Mouse (Mus musculus): ENCODE measurements at regions not wholly inside any gene's neighbourhood (a gene's known extent, or its start where the extent isn't known, plus 50 kb on each side); places are given as distances from the start of the nearest gene placed in this dataset.

- no peak for DNase-seq
- intact Hi-C loops (cut with DNase I): no loop called here
Observed at GRCm38 (mm10) chr10:117556851-117557542, 72.3 kb upstream of the Cpm start.

GRCm38 (mm10) chr10:117556027-117556789 is 73.1 kb upstream of the Cpm start:
- DNase-seq: no peak
- intact Hi-C loops (cut with DNase I): no loop called here

DNA sequence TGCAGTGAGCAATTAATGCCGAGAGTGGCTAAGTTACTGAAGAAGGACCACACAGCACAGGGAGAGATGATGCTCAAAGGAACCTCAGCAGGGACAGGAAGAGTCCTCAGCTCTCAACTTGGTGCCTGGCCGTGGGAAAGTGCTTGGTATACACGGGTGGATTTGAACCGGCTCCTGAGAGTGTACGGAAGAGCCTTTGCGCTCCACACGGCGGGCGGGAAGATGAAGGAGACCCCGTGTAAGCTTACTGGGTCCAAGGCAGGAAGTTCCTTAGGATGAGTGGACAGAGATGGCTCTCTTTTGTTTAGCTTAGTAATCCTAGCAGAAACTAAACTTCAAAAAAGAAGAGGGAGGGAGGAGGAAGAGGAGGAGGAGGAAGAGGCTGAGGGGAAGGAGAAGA is 73.8 kb upstream of the Cpm start:
- DNase-seq: no peak
- intact Hi-C loops (cut with DNase I): no loop called here

DNA sequence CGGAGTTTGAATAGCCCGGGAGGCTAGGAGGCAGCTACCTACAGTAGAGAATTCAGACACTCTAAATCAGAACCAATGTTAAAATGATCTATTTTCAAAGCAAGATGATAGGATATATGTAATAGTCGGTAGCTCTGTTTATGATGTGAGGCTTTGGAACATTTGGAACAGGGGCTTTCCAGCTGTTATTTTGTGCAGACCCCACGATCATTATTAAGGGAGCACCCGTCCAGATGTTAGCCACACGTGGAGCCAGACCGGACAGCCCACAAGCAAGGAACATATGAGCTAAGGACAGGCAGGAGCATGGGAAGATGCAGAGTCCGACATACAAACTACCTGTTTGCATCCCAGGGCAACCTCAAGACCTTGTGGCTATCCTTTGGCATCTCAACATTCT is 74.3 kb upstream of the Cpm start:
- no peak for DNase-seq

DNA sequence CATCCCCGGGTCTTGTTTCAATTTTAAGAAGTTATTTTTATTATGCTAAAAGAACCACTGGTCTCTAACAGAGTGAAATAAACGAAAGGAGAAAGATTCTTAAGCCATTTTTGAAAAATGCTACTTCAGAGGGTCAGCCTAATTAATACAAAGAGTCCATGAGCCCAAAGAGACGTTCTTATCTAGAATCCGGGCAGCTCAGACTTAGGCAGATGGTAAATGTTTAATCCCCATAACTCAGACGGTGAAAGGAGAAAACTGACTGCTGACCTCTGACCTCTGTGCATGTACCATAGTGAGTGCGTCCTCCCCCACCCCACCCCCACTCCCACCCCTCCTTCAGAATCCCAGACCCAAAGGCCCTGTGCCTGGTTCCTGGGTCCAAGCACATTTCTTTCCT is 74.8 kb upstream of the Cpm start:
- intact Hi-C loops (cut with DNase I): no loop called here
- DNase-seq: no peak

More for the DNA sequence above, 74.3 kb upstream of the Cpm start:
- intact Hi-C loops (cut with DNase I): no loop called here

GRCm38 (mm10) chr10:117553211-117554186 is 75.8 kb upstream of the Cpm start:
- intact Hi-C loops (cut with DNase I): no loop called here
- no peak for DNase-seq

DNA sequence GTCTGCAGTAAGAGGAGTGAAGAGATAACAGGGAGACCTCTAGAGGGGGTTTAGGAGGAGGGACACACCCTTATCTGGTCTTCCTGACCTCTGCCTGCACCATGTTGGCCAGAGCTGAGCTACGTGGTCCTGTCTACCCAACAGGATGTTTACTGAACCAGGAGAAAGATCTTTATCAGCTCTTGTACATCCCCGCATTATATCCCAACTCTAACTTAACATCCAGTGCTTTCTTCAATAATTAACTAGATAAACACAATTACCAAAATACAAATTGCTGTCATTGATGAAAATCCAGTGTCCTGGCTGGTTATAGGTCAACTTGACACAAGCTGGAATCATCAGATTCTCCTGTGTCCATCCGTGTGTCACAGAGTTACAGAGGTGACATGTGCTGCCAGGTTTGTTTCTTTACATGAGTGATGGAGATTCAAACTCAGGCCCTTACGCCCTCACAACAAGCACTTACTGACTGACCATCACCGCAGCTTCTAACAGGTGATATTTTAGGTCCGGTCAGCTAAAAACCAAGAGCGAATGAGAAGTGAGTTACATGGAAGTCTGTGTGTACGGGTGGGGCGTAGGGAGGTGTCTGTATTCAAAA is 77.1 kb upstream of the Cpm start:
- no peak for DNase-seq
- intact Hi-C loops (cut with DNase I): no loop called here

DNA sequence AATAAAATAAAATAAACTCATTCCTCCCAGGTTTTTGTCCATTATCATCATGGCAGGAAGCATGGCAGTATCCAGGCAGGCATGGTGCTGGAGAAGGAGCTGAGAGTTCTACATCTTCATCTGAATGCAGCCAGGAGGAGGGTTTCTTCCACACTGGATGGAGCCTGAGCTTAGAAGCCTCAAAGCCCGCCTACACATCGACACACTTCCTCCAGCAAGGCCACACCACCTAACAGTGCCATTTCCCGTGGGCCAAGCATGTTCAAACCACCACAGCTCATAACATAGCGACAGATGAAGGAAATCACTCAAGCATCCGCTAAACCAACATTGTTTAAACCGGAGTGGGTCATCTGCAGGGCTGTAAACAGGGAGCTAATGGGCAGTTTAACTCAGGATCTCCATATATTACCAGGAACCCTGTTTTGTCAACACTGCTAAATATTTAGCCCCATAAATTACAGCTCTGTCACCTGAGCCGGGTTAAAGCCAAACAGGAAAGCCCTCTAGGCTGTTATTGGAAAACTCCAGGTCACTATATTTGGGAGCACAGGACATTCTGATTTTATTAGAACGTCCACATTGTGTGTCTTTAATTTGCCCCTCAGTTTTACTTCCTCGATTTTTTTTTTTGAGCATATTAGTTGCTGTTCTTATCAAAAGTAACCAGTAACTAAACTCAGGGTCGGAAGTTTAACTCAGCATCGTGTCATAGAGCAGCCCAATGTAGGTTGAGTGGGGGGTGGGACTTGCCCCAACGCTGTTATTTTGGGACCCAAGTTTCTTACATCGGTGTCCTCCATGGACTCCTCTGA is 77.9 kb upstream of the Cpm start:
- no peak for DNase-seq
- intact Hi-C loops (cut with DNase I): no loop called here

DNA sequence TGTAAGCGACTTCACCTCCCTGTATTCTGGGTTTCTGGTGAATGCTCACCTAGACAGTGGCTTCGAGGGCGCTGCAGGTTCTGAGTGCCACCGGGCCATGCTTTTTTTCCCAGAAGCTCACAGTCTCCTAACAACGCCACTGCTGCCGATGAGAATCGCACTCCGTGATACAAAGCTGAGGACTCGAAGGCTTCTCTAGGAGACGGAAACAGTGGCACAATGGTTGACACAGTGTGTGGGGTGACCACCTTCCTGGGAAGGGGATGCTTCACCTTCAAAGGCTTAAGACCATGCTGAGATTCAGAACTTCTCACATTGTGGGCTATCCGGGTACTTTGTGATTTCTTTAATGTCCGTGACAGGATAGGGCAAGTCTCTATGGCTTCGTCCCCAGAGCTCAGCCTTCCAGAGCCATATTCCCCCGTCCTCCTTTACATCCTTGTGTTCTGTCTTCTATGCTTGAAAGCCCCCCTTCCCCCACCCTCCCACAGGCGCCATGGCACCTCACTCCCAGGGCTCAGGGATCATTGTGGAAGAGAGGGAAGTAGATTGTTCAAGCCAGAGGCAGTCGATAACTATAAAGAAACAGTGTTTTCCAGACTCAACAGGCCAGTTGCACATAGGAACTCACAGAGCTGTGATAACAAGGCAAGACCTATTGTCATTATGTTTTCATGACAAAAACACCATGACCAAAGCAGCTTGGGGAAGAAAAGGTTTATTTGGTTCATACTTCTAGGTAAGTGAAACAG is 79.3 kb upstream of the Cpm start:
- intact Hi-C loops (cut with DNase I): no loop called here

GRCm38 (mm10) chr10:117549506-117549830 is 79.8 kb upstream of the Cpm start:
- no peak for DNase-seq
- intact Hi-C loops (cut with DNase I): no loop called here

More for the DNA sequence above, 79.3 kb upstream of the Cpm start:
- no peak for DNase-seq

DNA sequence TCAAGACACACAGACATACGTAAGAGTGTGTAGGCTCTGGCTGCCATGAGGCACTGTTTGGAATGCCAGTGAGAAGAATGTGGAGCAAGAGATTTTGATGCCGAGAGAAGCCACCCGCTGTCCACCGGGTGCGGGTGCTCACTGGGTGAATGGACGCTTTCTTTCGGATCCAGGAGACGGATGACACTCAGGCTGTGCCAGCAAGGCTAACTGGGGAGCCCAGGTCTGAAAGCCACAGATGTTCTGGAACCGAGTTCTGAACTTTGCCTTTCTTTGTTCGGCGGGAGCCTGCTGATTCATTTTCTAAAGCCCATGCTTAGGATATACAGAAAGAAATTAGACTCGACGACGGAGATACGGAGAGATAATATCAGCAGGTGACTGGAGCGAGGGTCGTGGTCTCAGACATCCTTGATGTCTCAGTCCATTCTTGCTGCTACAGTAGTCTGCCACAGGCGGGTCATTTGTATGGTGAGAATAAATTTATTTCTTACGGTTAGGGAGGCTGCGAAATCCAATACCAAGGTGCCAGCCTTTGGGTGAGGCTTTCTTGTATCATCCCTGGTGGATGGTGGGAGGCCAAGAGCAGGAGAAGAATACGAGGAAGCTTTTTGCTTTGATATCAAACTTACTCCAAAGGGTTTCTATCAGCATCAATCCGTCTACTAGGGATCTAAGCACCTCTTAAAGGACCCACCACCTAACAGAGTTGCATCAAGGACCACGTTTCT is 80.4 kb upstream of the Cpm start:
- intact Hi-C loops (cut with DNase I): no loop called here
- DNase-seq: no peak

- intact Hi-C loops (cut with DNase I): no loop called here
- no peak for DNase-seq
Observed at GRCm38 (mm10) chr10:117548262-117548661, 81.0 kb upstream of the Cpm start.

- intact Hi-C loops (cut with DNase I): no loop called here
- DNase-seq: no peak
Observed at GRCm38 (mm10) chr10:117547275-117547674, 82.0 kb upstream of the Cpm start.

DNA sequence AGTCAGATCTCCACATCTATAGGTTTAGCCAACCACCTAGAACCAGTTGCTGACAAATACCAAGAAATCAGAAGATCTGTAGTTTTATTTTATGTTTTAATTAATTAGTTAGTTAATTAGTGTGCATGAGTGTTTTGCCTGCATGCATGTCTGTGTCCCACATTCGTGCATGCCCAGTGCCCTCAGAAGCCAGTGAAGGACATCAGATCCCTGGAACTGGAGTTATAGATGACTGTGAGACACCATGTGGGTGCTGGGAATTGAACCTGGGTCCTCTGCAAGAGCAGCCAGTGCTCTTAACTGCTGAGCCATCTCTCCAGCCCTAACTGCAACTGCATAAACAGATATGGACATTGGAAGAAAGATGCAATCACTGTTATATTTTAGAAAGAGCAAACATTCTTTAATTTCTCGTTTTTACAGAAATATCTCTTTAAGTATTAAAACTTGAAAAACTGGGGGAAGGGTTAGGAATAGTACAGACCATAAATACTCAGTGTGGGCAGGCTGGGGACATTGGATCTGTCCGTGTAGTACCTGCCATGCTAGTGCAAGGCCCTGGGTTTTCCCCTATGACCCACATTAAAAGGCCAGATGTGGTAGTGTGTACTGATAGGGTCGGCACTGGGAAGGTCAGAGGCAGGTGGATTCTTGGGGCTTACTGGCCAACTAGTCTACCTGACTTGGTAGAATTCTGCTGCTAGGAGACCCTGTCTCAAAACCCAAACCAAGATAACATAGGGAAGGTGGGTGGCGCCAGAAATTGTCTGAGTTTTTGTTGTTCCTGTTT is 83.3 kb upstream of the Cpm start:
- DNase-seq: no peak
- intact Hi-C loops (cut with DNase I): no loop called here

- intact Hi-C loops (cut with DNase I): no loop called here
- DNase-seq: no peak
Observed at GRCm38 (mm10) chr10:117544680-117545546, 84.4 kb upstream of the Cpm start.

DNA sequence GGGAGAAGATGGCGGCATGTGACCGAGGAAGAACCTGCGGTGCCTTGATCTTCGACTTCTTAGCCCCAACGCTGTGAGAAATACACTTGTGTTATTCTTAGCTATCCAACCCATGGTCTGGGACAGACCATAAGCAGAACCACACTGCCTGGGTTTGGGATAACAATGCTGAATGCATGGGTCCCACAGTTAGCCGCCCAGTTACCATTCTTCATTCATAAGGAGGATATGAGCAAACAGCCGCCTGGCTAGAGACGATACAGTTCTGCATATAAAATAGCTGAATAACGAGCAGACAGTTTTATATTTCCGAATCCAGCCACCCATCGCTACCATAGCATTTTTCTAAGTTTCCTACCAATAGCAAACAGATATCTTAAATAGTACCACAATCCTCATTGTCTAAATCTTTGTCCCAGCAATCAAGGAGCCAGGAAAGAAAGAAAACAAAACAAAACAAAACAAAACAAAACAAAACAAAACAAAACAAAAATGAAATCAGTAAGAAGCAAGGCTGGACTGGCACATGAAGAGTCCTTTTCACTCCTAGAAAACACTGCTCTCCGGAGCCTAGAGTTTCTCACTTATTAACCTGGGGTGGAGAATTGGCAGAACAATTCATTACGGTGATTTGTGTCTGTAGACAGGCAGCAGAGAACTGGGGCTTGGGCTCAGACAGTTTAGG is 85.2 kb upstream of the Cpm start:
- intact Hi-C loops (cut with DNase I): no loop called here
- DNase-seq: no peak

- intact Hi-C loops (cut with DNase I): no loop called here
- no peak for DNase-seq
Observed at GRCm38 (mm10) chr10:117543696-117543950, 85.7 kb upstream of the Cpm start.
